Mouse (Mus musculus): Measurements from ENCODE around the gene Prkce. TPM values are rescaled to one million over a fixed set of nuclear protein-coding genes. Genes with fewer than 3 reads are reported as not detected.
A peak's percentile ranks its signal among the peaks of the same experiment; 100 is the strongest.

Gene Prkce
- total RNA-seq, 2 experiments from 2014 or later: 9.3 to 10.2 TPM

GRCm38 (mm10) chr17:86302266-86302665 lies 134.7 kb downstream of the Prkce start:
- Histone ChIP-seq H3K27ac (peak overlapping the region; percentile 53), H3K4me3 (peak overlapping the region; percentile 16)
- peak; percentile 83 for DNase-seq
- TF ChIP-seq CTCF (IDR thresholded peaks at IDR 0.05): no peak
- intact Hi-C loops (cut with DNase I): no loop called here

- DNase-seq: no peak
- H3K27ac ChIP-seq: no peak overlapping the region
- TF ChIP-seq CTCF (IDR thresholded peaks at IDR 0.05): no peak
- intact Hi-C loops (cut with DNase I): no loop called here
- H3K4me3 ChIP-seq: no peak overlapping the region
Observed at GRCm38 (mm10) chr17:86302861-86303331, 135.3 kb downstream of the Prkce start.

- H3K27ac ChIP-seq: no peak overlapping the region; the same call in 1 of the 2 replicates
- H3K4me3 ChIP-seq: no peak overlapping the region
- DNase-seq: no peak
- no peak for TF ChIP-seq CTCF (IDR thresholded peaks at IDR 0.05)
- intact Hi-C loops (cut with DNase I): no loop called here
Observed at GRCm38 (mm10) chr17:86303401-86304243, 136.0 kb downstream of the Prkce start.

- H3K27ac ChIP-seq: peak overlapping the region; percentile 0; the same call in 1 of the 2 replicates
- H3K4me3 ChIP-seq: no peak overlapping the region
- TF ChIP-seq CTCF (IDR thresholded peaks at IDR 0.05): no peak
- DNase-seq: no peak
- intact Hi-C loops (cut with DNase I): no loop called here
Observed at GRCm38 (mm10) chr17:86304923-86305630, 137.5 kb downstream of the Prkce start.

- no peak for TF ChIP-seq CTCF (IDR thresholded peaks at IDR 0.05)
- DNase-seq: no peak
- Histone ChIP-seq H3K4me3 (no peak overlapping the region), H3K27ac (no peak overlapping the region)
- intact Hi-C loops (cut with DNase I): no loop called here
Observed at GRCm38 (mm10) chr17:86306161-86306560, 138.6 kb downstream of the Prkce start.

DNA sequence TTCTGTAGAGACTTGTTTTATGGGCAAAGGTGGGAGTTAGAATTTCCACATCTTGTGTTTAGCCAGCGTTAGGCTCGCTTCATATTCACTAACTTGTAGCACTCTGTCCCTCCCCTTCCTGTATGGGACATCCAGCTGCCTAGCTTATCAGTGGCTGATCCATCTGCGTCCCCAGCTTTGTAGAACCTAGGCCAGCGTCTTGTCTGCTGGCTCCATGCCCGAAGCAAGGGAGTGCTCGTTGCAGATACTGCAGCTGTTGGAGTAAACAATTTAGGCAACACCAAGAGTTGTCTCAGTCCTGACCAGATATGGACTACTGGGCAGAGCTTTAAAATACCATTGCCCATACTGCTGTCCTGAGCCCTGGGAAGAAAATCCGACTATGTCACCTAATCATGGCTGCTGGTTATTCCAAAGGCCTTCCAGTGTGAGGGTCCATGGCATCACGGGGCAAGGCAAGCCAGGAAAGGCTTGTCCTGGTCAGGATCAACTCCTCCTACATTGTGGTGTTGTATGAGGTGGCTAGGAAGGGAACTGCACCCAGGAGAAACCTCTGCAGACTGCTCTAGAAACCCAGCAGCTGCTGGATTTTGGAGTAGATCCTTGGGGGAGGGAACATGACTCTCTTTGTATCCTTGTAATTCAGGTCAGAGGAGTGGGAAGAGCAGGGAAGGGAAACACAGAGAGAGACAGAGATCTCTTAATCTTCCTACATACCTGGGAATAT lies 146.0 kb downstream of the Prkce start:
- intact Hi-C loops (cut with DNase I): no loop called here
- H3K4me3 ChIP-seq: no peak overlapping the region
- no peak for TF ChIP-seq CTCF (IDR thresholded peaks at IDR 0.05)
- peak overlapping the region; percentile 28; the same call in 1 of the 2 replicates for H3K27ac ChIP-seq
- DNase-seq: peak; percentile 56

- no peak overlapping the region for H3K4me3 ChIP-seq
- no peak for TF ChIP-seq CTCF (IDR thresholded peaks at IDR 0.05)
- no peak for DNase-seq
- intact Hi-C loops (cut with DNase I): no loop called here
- H3K27ac ChIP-seq: no peak overlapping the region
Observed at GRCm38 (mm10) chr17:86315874-86316273, 148.3 kb downstream of the Prkce start.

GRCm38 (mm10) chr17:86316771-86317170 lies 149.2 kb downstream of the Prkce start:
- no peak for TF ChIP-seq CTCF (IDR thresholded peaks at IDR 0.05)
- no peak for DNase-seq
- intact Hi-C loops (cut with DNase I): no loop called here
- Histone ChIP-seq H3K27ac (no peak overlapping the region), H3K4me3 (no peak overlapping the region)

- no peak overlapping the region for H3K27ac ChIP-seq
- H3K4me3 ChIP-seq: no peak overlapping the region
- intact Hi-C loops (cut with DNase I): no loop called here
- no peak for DNase-seq
- TF ChIP-seq CTCF (IDR thresholded peaks at IDR 0.05): no peak
Observed at GRCm38 (mm10) chr17:86317197-86317596, 149.6 kb downstream of the Prkce start.

DNA sequence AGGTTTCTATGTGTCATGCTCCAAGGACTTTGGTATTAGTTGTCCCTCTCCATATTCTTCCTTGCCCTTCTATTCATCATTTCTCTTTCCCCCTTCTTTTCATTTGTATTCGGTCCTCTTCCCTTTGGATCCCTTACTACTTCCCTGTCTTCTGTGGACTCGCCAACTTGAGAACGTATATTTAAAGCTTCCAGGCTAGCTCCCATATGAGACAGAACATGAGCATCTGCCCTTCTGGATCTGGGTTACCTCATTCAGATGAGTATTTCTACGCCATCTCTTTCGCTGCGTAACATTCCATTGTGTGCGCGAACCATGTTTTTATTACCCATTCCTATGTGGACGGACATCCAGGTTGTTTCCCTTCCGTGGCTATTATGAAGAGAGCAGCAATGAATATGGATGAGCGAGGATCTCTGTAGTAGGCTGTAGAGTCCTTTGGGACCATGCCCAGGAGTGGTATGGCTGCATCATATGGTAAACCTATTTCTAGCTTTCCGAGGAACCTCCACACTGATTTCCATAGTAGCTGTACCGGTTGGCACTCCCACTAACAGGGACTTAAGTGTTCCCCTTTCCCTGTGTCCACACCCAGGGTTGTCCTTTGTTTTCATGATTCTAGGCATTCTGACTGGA lies 152.5 kb downstream of the Prkce start:
- H3K4me3 ChIP-seq: no peak overlapping the region
- DNase-seq: no peak
- no peak overlapping the region for H3K27ac ChIP-seq
- TF ChIP-seq CTCF (IDR thresholded peaks at IDR 0.05): no peak
- intact Hi-C loops (cut with DNase I): no loop called here

- intact Hi-C loops (cut with DNase I): no loop called here
- H3K27ac ChIP-seq: no peak overlapping the region
- no peak overlapping the region for H3K4me3 ChIP-seq
- TF ChIP-seq CTCF (IDR thresholded peaks at IDR 0.05): no peak
- no peak for DNase-seq
Observed at GRCm38 (mm10) chr17:86322840-86323239, 155.3 kb downstream of the Prkce start.

- H3K27ac ChIP-seq: peak overlapping the region; percentile 20; the same call in 1 of the 2 replicates
- TF ChIP-seq CTCF (IDR thresholded peaks at IDR 0.05): no peak
- H3K4me3 ChIP-seq: no peak overlapping the region
- intact Hi-C loops (cut with DNase I): no loop called here
- no peak for DNase-seq
Observed at GRCm38 (mm10) chr17:86323310-86323709, 155.7 kb downstream of the Prkce start.

Measured in gastrocnemius, adult 2 months (tissue).